Mouse (Mus musculus): Measurements from ENCODE around the gene Tmem79. TPM values are rescaled to one million over a fixed set of nuclear protein-coding genes. Genes with fewer than 3 reads are reported as not detected.

Tmem79 gene
- polyA plus RNA-seq, 1 experiment from 2014 or later = 7.9 TPM

DNA sequence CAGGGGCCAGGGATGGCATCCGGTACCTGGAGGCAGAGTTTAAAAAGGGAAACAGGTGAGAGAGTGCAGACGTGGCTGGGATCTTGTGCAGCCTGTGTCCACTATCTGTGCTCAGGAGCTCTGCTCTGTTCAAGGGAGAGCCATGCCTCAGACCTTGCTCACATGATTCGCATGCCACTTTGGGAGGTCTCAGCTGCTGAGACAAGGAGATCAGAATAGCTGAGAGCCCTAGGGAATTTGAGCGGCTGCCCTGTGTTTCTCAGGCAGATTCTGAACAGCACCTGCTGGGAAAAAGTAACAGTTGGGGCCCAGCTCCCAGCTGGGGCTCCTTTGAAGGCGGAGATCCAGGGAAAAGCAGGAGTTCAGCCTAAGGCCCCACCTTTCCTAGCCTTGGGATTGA, 23.6 kb upstream of the Tmem79 start:
- Histone ChIP-seq H3K4me3 (ENCODE audit: low read length) (no peak overlapping the region), H3K27me3 (ENCODE audit: insufficient read depth, low read length) (no peaks in the 10 kb centered on the region), H3K36me3 (ENCODE audit: insufficient read depth, low read length) (peaks cover 74% of the 10 kb centered on the region), H3K4me1 (ENCODE audit: insufficient read depth, low read length) (peaks cover 6% of the 10 kb centered on the region; the same call in 1 of the 2 replicates), H3K4me2 (replicated peaks; ENCODE audit: low read depth, low read length) (no peak overlapping the region), H3K27ac (ENCODE audit: low read length) (no peak overlapping the region), H3K9me3 (ENCODE audit: low read length) (no peaks in the 10 kb centered on the region), H3K9ac (replicated peaks; ENCODE audit: low read length) (no peak overlapping the region)
- WGBS = 83% methylated on average over 5 of the region's 5 CpGs
- no peak for ATAC-seq (ENCODE audit: low FRiP score, low TSS enrichment)

DNA sequence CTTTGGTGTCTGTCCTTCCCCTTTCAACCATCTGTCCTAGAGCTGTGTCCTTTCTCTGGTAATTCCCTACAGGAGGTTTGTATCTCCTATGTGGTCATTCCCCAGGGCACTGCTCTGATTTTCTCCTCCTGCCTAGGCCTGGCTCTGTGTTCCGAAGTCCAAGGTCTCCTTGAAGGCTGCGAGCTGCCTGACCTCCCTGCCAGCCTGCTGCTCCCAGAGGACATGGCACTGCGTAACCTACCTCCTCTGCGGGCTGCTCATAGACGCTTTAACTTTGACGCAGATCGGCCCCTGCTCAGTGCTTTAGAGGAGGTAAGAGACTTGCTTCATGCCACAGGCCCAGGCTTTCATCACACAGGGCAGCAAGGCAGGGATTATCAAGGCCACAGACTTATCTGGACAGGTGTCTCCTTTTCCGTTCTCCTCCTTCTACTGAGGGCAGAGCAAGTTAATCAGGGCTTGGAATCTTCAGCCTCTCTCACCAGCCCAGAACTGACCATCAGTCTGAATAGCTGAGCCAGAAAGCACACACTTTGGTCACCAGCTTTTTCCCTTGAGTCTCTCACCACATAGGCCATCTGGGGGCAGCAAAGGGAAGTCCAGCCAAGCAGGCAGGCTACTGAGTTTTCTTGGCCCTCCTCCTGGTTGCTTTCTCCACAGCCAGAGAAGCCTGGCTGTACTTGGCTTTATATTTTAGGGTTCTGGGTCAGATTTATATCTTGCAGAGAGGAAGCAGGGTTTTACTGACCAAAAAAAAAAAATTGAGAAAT, 18.6 kb upstream of the Tmem79 start:
- H3K4me3 ChIP-seq (ENCODE audit: low read length) = no peak overlapping the region
- no peaks in the 10 kb centered on the region for H3K27me3 ChIP-seq (ENCODE audit: insufficient read depth, low read length)
- H3K9ac ChIP-seq (replicated peaks; ENCODE audit: low read length) = no peak overlapping the region
- no peaks in the 10 kb centered on the region for H3K4me1 ChIP-seq (ENCODE audit: insufficient read depth, low read length)
- no peaks in the 10 kb centered on the region for H3K9me3 ChIP-seq (ENCODE audit: low read length)
- ATAC-seq (ENCODE audit: low FRiP score, low TSS enrichment) = no peak
- peaks cover 97% of the 10 kb centered on the region for H3K36me3 ChIP-seq (ENCODE audit: insufficient read depth, low read length)
- 89% methylated on average over 8 of the region's 8 CpGs for WGBS
- no peak overlapping the region for H3K27ac ChIP-seq (ENCODE audit: low read length)
- H3K4me2 ChIP-seq (replicated peaks; ENCODE audit: low read depth, low read length) = no peak overlapping the region

DNA sequence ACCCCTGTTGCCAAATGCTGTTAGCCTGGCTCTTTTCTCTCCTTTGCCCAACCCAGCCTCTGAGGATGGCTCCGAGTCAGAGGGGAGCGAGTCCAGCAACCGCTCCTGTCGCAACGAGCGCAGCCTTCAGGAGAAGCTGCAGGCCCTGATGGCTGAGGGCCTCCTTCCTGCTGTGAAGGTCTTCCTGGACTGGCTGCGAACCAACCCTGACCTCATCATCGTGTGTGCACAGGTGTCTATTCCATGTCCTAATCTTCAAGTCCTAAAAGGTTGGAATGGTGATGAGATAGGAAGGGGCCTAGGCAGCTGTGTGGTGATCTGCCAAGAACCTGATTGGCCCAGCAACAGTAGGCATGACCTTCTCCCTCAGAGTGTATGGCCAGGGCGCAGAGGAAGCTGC, 17.0 kb upstream of the Tmem79 start:
- H3K4me2 ChIP-seq (replicated peaks; ENCODE audit: low read depth, low read length) = no peak overlapping the region
- peaks cover 92% of the 10 kb centered on the region for H3K36me3 ChIP-seq (ENCODE audit: insufficient read depth, low read length)
- no peaks in the 10 kb centered on the region for H3K9me3 ChIP-seq (ENCODE audit: low read length)
- H3K4me1 ChIP-seq (ENCODE audit: insufficient read depth, low read length) = no peaks in the 10 kb centered on the region
- H3K27ac ChIP-seq (ENCODE audit: low read length) = no peak overlapping the region
- H3K9ac ChIP-seq (replicated peaks; ENCODE audit: low read length) = no peak overlapping the region
- H3K4me3 ChIP-seq (ENCODE audit: low read length) = no peak overlapping the region
- H3K27me3 ChIP-seq (ENCODE audit: insufficient read depth, low read length) = no peaks in the 10 kb centered on the region
- ATAC-seq (ENCODE audit: low FRiP score, low TSS enrichment) = no peak
- 95% methylated on average over 9 of the region's 9 CpGs for WGBS

DNA sequence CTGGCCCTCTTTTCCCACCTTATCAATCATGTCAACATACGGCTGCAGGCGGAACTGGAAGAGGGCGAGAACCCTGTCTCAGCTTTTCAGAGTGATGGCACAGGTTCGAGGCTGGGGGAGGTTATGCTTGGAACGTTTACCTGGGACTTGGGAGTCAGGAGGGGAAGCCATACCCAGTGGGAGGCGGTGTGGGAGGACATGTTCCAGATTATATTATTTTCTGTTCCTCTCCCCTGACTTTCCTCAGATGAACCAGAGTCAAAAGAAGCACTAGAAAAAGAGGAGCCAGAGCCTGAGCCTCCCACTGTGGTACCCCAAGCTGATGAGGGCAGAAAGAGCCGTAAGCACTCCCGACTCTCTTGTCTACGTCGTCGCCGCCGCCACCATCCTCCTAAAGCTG, 14.8 kb upstream of the Tmem79 start:
- WGBS = 88% methylated on average over 13 of the region's 13 CpGs
- Histone ChIP-seq H3K4me3 (ENCODE audit: low read length) (no peak overlapping the region), H3K27me3 (ENCODE audit: insufficient read depth, low read length) (no peaks in the 10 kb centered on the region), H3K9me3 (ENCODE audit: low read length) (no peaks in the 10 kb centered on the region), H3K27ac (ENCODE audit: low read length) (no peak overlapping the region), H3K9ac (replicated peaks; ENCODE audit: low read length) (no peak overlapping the region), H3K36me3 (ENCODE audit: insufficient read depth, low read length) (peaks cover 92% of the 10 kb centered on the region), H3K4me2 (replicated peaks; ENCODE audit: low read depth, low read length) (no peak overlapping the region), H3K4me1 (ENCODE audit: insufficient read depth, low read length) (no peaks in the 10 kb centered on the region)
- ATAC-seq (ENCODE audit: low FRiP score, low TSS enrichment) = no peak

DNA sequence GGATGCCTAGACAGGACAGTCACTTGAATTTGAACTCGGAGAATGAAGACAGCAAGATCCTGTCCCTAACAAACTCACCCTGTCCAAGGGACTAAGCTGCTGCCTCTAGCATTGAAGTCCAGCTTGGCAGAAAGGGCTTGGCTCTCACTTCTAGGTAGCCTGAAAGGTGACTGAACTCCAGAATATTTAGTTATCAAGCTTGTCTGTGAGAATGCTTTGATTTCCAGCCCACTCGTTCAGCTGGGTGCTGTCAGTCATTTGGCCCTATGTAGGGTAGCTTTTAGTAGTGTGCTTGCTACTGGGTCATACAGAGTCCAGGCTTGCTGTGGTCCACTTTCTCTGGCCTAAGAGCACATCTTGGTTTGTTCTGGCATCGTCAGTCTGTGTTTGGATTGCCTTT, 3.1 kb upstream of the Tmem79 start:
- ATAC-seq (ENCODE audit: low FRiP score, low TSS enrichment) = no peak
- H3K4me2 ChIP-seq (replicated peaks; ENCODE audit: low read depth, low read length) = no peak overlapping the region

DNA sequence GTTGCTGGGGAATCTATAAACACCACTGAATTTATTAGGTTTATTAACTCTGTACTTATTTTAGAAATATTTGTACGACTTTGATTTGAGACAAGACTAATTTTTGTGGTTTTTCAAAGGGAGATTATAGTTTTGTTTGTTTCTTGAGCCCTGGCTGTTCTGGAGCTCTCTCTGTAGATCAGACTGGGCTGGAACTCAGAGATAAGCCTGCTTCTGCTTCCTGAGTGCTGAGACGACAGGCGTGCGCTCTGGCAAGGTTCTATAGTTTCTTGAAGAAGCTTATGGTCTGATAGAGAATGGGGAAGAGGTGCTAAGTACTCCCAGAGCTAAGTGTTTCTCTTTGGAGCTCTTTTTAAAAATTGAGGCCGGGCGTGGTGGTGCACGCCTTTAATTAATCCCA, 2.4 kb upstream of the Tmem79 start:
- WGBS = 94% methylated on average over 7 of the region's 7 CpGs
- no peaks in the 10 kb centered on the region for H3K9me3 ChIP-seq (ENCODE audit: low read length)
- no peak overlapping the region for H3K27ac ChIP-seq (ENCODE audit: low read length)
- H3K9ac ChIP-seq (replicated peaks; ENCODE audit: low read length) = no peak overlapping the region
- H3K27me3 ChIP-seq (ENCODE audit: insufficient read depth, low read length) = no peaks in the 10 kb centered on the region
- no peak overlapping the region for H3K4me3 ChIP-seq (ENCODE audit: low read length)
- no peak for ATAC-seq (ENCODE audit: low FRiP score, low TSS enrichment)
- H3K4me1 ChIP-seq (ENCODE audit: insufficient read depth, low read length) = peaks cover 28% of the 10 kb centered on the region
- H3K4me2 ChIP-seq (replicated peaks; ENCODE audit: low read depth, low read length) = no peak overlapping the region
- peaks cover 17% of the 10 kb centered on the region for H3K36me3 ChIP-seq (ENCODE audit: insufficient read depth, low read length)

More for the DNA sequence above, 3.1 kb upstream of the Tmem79 start:
- peaks cover 24% of the 10 kb centered on the region for H3K36me3 ChIP-seq (ENCODE audit: insufficient read depth, low read length)
- no peaks in the 10 kb centered on the region for H3K9me3 ChIP-seq (ENCODE audit: low read length)
- H3K27me3 ChIP-seq (ENCODE audit: insufficient read depth, low read length) = no peaks in the 10 kb centered on the region
- WGBS = 70% methylated on average over 3 of the region's 3 CpGs
- H3K4me1 ChIP-seq (ENCODE audit: insufficient read depth, low read length) = peaks cover 23% of the 10 kb centered on the region
- H3K27ac ChIP-seq (ENCODE audit: low read length) = no peak overlapping the region
- no peak overlapping the region; the same call in 1 of the 2 replicates for H3K9ac ChIP-seq (replicated peaks; ENCODE audit: low read length)
- H3K4me3 ChIP-seq (ENCODE audit: low read length) = no peak overlapping the region

DNA sequence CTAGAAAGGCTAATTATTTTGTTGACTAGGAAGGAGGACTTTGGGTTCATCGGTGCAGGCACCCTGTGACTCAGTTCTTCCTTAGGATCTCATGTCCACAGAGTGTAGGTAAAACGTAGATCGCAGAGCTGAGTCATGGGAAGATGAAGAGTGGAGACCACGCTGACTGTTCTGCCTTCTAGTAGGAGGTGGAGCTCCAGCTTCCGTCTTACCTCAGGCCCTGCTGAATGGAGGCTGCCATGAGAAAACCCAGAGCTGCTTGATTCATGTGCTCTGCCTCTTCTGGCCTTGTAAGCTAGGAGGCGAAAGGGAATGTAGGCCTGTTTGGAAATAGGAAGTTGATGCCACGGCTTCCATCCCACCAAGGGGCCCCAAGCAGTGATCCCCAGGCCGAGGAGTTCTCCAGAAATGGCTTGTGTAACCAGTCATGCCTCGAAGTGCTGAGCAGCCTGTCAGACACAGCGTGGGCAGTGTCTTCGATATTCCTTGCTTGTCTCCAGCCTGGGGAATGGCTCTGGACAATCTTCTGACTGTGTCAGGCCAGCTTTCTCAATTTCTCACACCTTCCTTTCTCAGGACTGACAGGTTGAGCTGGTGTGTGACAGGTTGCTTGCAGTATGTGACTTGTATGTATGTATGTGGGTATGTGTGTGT, 1.5 kb upstream of the Tmem79 start:
- H3K9me3 ChIP-seq (ENCODE audit: low read length) = no peaks in the 10 kb centered on the region
- WGBS = 68% methylated on average over 11 of the region's 11 CpGs
- ATAC-seq (ENCODE audit: low FRiP score, low TSS enrichment) = no peak
- peak overlapping the region; percentile 61 for H3K4me2 ChIP-seq (replicated peaks; ENCODE audit: low read depth, low read length)
- H3K9ac ChIP-seq (replicated peaks; ENCODE audit: low read length) = peak overlapping the region; percentile 20; the same call in 1 of the 2 replicates
- H3K4me1 ChIP-seq (ENCODE audit: insufficient read depth, low read length) = peaks cover 28% of the 10 kb centered on the region
- H3K27ac ChIP-seq (ENCODE audit: low read length) = 0 out of 2 replicates have a peak overlapping the region, but pooled peaks have one; percentile 32
- peak overlapping the region; percentile 12; the same call in 1 of the 2 replicates for H3K4me3 ChIP-seq (ENCODE audit: low read length)
- H3K36me3 ChIP-seq (ENCODE audit: insufficient read depth, low read length) = peaks cover 9% of the 10 kb centered on the region
- no peaks in the 10 kb centered on the region for H3K27me3 ChIP-seq (ENCODE audit: insufficient read depth, low read length)

DNA sequence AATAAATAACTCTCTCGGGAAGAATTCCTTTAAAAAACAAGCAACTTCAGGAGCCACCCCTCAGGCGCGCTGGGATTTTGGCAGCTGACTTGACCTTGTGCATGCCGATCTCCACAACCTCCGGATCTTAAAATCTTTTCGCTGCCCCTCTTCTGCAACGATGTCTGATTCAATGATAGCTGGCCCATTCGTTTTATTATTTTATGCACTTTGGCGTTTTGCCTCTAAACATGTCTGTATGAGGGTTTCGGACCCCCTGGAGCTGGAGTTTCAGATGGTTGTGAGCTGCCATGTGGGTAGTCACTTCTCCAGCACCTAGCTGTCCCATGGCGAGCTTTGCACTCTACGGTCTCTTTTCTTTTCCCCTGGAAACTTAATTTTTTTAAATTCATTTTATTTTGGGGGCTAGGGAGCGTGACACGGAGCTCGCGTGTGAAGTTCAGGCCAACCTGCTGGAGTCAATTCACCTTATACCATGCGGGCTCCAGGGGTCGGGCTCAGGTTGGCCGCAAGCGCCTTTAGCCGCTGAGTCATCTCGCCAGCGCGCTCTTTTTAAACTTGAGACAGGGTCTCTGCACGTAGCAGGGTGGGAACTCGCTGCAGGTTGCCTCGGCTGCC, 403 bp downstream of the Tmem79 start:
- Histone ChIP-seq H3K4me1 (ENCODE audit: insufficient read depth, low read length) (peaks cover 28% of the 10 kb centered on the region), H3K9me3 (ENCODE audit: low read length) (no peaks in the 10 kb centered on the region), H3K36me3 (ENCODE audit: insufficient read depth, low read length) (no peaks in the 10 kb centered on the region), H3K27me3 (ENCODE audit: insufficient read depth, low read length) (no peaks in the 10 kb centered on the region), H3K4me3 (ENCODE audit: low read length) (peak overlapping the region; percentile 87), H3K9ac (replicated peaks; ENCODE audit: low read length) (peak overlapping the region; percentile 80), H3K27ac (ENCODE audit: low read length) (peak overlapping the region; percentile 97), H3K4me2 (replicated peaks; ENCODE audit: low read depth, low read length) (peak overlapping the region; percentile 69)
- ATAC-seq (ENCODE audit: low FRiP score, low TSS enrichment) = peak; percentile 59; the same call in 1 of the 2 replicates
- WGBS = under 1% methylated on average over 27 of the region's 27 CpGs

DNA sequence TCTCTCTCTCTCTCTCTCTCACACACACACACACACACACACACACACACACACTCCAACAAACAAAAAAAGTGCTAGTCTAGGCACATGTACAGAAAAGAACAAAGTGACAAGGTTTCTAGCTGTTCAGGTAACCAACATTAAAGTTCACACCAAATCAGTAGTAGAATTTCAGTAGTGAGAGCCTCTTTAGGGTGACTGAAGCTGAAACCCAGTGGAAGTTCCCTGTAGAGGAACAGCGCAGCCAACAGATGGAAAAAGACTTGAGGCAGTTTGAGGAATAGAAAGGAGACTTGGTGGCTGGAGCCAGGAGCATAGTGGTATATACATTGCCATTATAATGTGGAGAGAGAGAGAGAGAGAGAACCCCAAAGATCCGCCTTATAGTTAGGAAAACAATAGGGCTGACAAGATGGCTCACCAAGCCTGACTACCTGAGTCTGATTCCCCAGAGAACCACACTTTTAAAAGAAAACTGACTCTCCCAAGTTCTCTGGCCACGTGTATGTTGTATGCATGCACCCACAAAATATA, 979 bp downstream of the Tmem79 start:
- no peaks in the 10 kb centered on the region for H3K27me3 ChIP-seq (ENCODE audit: insufficient read depth, low read length)
- peak overlapping the region; percentile 87 for H3K4me3 ChIP-seq (ENCODE audit: low read length)
- no peaks in the 10 kb centered on the region for H3K36me3 ChIP-seq (ENCODE audit: insufficient read depth, low read length)
- H3K4me2 ChIP-seq (replicated peaks; ENCODE audit: low read depth, low read length) = peak overlapping the region; percentile 69
- WGBS = 32% methylated on average over 3 of the region's 3 CpGs
- peak overlapping the region; percentile 97 for H3K27ac ChIP-seq (ENCODE audit: low read length)
- H3K9ac ChIP-seq (replicated peaks; ENCODE audit: low read length) = peak overlapping the region; percentile 80
- no peak for ATAC-seq (ENCODE audit: low FRiP score, low TSS enrichment)
- H3K9me3 ChIP-seq (ENCODE audit: low read length) = no peaks in the 10 kb centered on the region
- peaks cover 28% of the 10 kb centered on the region for H3K4me1 ChIP-seq (ENCODE audit: insufficient read depth, low read length)
